Mouse (Mus musculus) brain, embryonic 14.5 days (tissue): Measurements from ENCODE around the gene Coq6. TPM values are rescaled to one million over a fixed set of nuclear protein-coding genes. Genes with fewer than 3 reads are reported as not detected.
A peak's percentile ranks its signal among the peaks of the same experiment; 100 is the strongest.

Experiments used
- DNase-seq: peaks from one replicate; pipeline ENCODE4 v3.0.0-alpha.2; 2011; ENCODE audit warnings: low read depth
- CTCF ChIP-seq: fragments of 200-500 bp; IDR thresholded peaks from 2 replicates; pipeline ENCODE4 v1.5.1; 2012; ENCODE audit warnings: inconsistent platforms, mild to moderate bottlenecking, moderate library complexity, borderline replicate concordance; ENCODE audit not compliant: insufficient read depth, insufficient read length; ENCODE audit errors: extremely low read depth
- POLR2A ChIP-seq: fragments of 200-500 bp; IDR thresholded peaks from 2 replicates; pipeline ENCODE4 v1.6.1; 2012; ENCODE audit warnings: mild to moderate bottlenecking, inconsistent platforms, borderline replicate concordance; ENCODE audit not compliant: poor library complexity, insufficient read depth, insufficient read length, severe bottlenecking; ENCODE audit errors: extremely low read depth
- polyA plus RNA-seq: library from polyadenylated mRNA; depleted of rRNA; stranded (reverse); fragments of >200 nt; gene quantifications from 2 replicates; pipeline ENCODE4 v1.2.3, GENCODE M21; 2012

Gene Coq6
- polyA plus RNA-seq, 1 experiment, result 48.3 TPM

DNA sequence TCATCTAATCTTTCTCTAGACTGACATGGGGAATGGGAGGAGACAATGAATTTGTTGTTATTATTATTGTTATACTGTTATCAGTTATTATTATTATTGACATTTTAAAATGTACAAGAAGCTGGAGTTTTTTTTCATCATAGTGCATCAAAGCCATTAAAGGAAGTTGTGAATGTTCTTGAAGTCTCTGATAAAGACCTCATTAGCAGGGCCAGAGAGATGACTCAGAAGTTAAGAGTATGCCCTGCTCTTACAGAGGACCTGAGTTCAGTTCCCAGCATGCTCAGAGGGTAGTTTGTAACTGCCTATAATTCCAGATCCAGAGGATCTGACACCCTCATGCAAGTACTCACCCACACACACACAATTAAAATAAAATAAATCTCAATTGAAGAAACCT lies 36.2 kb downstream of the Coq6 start:
- DNase-seq, result no peak
- TF ChIP-seq POLR2A, result no peak

DNA sequence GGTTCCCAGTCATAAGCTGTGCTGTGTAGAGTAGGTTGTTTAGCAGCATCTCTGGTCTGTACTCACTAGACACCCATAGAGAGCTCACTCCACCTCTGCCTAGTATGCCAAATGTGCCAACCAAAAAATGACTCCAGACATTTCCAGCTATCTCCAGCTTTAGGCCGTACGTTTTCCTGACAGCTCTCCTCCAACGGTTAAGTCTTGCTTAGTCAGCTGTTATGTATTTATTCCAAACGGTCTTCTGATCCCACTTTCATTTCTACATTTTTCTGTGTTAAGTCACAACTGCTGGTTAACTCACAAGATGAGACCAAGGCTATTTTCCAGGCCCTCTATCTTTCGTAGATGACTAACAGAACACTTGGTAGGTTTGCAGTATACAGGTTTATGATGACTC lies 37.2 kb downstream of the Coq6 start:
- TF ChIP-seq POLR2A (no peak), CTCF (no peak)
- DNase-seq, result no peak

- TF ChIP-seq POLR2A (no peak), CTCF (no peak)
- no peak for DNase-seq
Observed at GRCm38 (mm10) chr12:84399135-84399534, 37.7 kb downstream of the Coq6 start.

GRCm38 (mm10) chr12:84399663-84400062 lies 38.2 kb downstream of the Coq6 start:
- TF ChIP-seq CTCF (no peak), POLR2A (no peak)
- no peak for DNase-seq

DNA sequence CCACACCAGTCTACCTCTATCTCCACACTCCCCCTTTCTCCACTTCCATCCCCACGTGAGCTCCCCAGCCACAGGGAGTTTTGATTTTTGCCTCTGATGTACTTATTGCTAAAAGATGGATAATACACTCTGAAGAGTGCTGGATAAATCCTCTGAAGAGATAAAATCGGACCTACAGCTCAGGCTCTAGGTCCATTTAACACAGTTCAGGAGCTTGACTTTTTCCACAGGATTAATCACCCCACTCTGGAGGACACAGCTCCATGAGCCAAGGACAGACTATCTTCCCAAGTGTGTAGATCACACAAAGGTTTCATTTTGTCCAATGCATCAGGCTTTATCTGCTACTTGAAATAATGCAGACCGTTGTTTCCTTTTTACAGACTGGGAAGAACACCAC lies 38.6 kb downstream of the Coq6 start:
- TF ChIP-seq CTCF (no peak), POLR2A (no peak)
- no peak for DNase-seq

DNA sequence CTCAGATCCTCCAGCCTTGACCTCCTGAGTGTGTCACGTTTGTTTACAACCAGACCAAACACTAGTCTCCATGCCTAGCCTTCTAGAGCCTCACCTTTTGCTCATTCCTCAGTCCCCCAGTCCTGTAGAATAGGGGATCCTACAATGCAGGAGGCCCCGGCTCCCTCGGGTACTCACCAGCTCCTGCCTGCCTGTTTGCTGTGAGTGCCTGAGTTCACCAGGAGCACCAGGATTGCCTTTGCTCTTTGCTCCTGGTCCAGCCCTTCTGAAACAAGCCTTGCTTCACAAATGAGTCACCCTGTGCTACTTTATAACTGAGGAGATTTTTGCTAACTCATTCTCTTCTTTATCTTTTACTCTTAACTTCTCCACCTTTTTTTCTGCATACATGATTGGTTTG lies 39.2 kb downstream of the Coq6 start:
- TF ChIP-seq CTCF (no peak), POLR2A (no peak)
- DNase-seq, result no peak

- no peak for DNase-seq
- TF ChIP-seq POLR2A (no peak), CTCF (no peak)
Observed at GRCm38 (mm10) chr12:84402923-84403322, 41.5 kb downstream of the Coq6 start.

- TF ChIP-seq POLR2A, result no peak
- no peak for TF ChIP-seq CTCF
- DNase-seq, result peak; percentile 27
Observed at GRCm38 (mm10) chr12:84404541-84404940, 43.1 kb downstream of the Coq6 start.

DNA sequence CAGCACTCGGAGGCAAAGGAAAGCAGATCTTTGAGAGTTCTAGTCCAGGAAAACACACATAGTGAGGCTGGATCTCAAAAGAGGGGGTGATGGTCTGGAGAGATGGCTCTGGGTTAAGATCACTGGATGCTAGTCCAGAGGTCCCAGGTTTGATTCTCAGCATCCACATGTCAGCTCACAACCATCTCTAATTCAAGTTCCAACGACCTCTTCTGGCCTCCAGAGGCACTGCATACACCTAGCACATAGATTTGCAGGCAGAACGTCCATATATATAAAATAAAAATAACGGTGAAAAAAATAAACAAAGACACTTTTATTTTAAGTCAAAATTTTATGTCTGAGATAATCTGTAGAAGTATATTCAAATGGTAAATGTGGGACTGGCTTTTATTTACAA lies 45.8 kb downstream of the Coq6 start:
- TF ChIP-seq POLR2A (no peak), CTCF (no peak)
- DNase-seq, result no peak

DNA sequence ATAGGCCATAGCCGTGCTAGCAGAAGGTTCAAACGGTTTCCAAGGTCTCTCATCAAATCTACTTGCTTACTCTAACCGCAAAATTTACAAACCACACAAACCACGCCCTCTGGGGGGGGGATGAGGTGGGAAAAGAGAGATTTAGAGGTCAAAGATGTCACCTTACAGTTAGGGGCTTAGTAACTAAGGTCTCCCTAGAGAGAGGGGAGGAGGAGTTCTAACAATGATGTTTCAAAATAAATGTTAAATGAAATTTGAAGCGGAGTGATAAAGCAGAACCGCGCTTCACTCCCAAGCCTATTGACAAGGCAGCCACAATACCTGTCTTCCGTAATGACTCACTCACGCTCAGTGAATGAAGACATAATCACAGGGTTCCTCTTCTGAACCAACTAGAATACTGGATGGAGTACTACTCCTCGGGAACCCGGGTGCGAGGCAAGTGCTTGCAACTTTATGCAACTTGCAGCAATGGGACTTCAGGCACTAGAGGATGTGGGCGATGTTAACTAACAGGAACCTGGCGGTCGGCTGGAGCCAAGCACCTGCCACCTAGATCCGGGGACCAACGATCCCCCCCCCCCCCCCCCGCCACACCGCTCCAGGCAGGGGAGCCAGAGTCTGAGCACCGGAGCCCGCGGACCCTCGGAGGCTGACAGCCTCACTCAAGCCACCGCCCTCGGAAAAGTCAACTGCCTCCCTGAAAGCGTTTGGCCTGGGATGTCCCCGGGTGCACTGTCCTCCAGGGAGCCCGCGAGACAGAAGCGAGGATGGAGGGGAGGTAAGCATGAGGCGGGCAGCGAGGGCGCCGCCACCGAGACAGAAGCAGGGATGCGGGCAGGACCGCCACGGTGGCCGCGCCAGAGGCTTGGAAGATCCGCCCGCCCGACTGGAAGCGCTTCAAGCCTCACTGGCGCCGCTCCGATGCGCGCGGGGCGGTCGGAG lies 46.7 kb downstream of the Coq6 start:
- TF ChIP-seq CTCF, result no peak
- no peak for TF ChIP-seq POLR2A
- peak; percentile 56 for DNase-seq

- DNase-seq, result peak; percentile 94
- TF ChIP-seq POLR2A (peak; percentile 98), CTCF (no peak)
Observed at GRCm38 (mm10) chr12:84408819-84409507, 47.5 kb downstream of the Coq6 start, which contains the start of the genes Entpd5 and Bbof1. Gene Entpd5, minus strand, starts transcription at chr12:84409029. Gene Bbof1, plus strand, starts transcription at chr12:84409071.
